Mouse (Mus musculus) MEL (cell line): ENCODE measurements around the gene Katnbl1. TPM values are rescaled to one million over a fixed set of nuclear protein-coding genes. Genes with fewer than 3 reads are reported as not detected.
A peak's percentile ranks its signal among the peaks of the same experiment; 100 is the strongest.
"Not testable (repeated sequence)": the region's sequence is repeated elsewhere in the genome, so short reads cannot be mapped to it uniquely, and the experiment has no call there.

Experiments
- DNase-seq: peaks from one replicate; pipeline ENCODE4 v3.0.0; 2011; ENCODE audit warnings: low read depth, low spot score
- H3K27ac ChIP-seq: 2 replicates; pipeline ENCODE4 v1.5.1; 2012; ENCODE audit warnings: low read depth, mild to moderate bottlenecking, control low read depth, low read length, moderate library complexity; ENCODE audit not compliant: control insufficient read depth
- H3K27me3 ChIP-seq, 2 experiments: fragments of 150-350 bp in 1 of 2; sonication (generic) in 1 of 2; 2 replicates each; pipeline ENCODE4 v1.6.1; 2012; ENCODE audit warnings: low read length in 2 of 2, mild to moderate bottlenecking in 2 of 2, improper control_type of control experiment in 1 of 2, moderate library complexity in 1 of 2; ENCODE audit not compliant: insufficient read depth in 2 of 2, control insufficient read depth in 1 of 2
- H3K36me3 ChIP-seq, 2 experiments: 2 replicates each; pipeline ENCODE4 v1.6.1; 2012 to 2014; ENCODE audit warnings: low read length in 2 of 2, improper control_type of control experiment in 1 of 2, inconsistent platforms in 1 of 2, mild to moderate bottlenecking in 1 of 2; ENCODE audit not compliant: insufficient read depth in 2 of 2, control insufficient read depth in 1 of 2
- H3K4me1 ChIP-seq, 2 experiments: fragments of 150-350 bp in 1 of 2; sonication (generic) in 1 of 2; 2 replicates each; pipeline ENCODE4 v1.6.1; 2012; ENCODE audit warnings: low read length in 2 of 2, improper control_type of control experiment in 1 of 2, mild to moderate bottlenecking in 1 of 2; ENCODE audit not compliant: insufficient read depth in 2 of 2, control insufficient read depth in 1 of 2
- H3K4me3 ChIP-seq, 2 experiments: fragments of 150-350 bp in 1 of 2; sonication (generic) in 1 of 2; 2 replicates each; pipeline ENCODE4 v1.5.1; 2012; ENCODE audit warnings: low read depth in 2 of 2, low read length in 2 of 2, mild to moderate bottlenecking in 2 of 2, moderate library complexity in 2 of 2, control low read depth in 1 of 2, improper control_type of control experiment in 1 of 2; ENCODE audit not compliant: control insufficient read depth in 1 of 2, insufficient read depth in 1 of 2
- H3K79me2 ChIP-seq: 2 replicates; pipeline ENCODE4 v1.6.1; 2012; ENCODE audit warnings: mild to moderate bottlenecking, low read length, moderate library complexity; ENCODE audit not compliant: control insufficient read depth, poor library complexity, insufficient read depth
- H3K9ac ChIP-seq: 2 replicates; pipeline ENCODE4 v1.6.1; 2012; ENCODE audit warnings: low read depth, mild to moderate bottlenecking, control low read depth, low read length, moderate library complexity; ENCODE audit not compliant: control insufficient read depth, poor library complexity, severe bottlenecking
- H3K9me3 ChIP-seq: fragments of 150-350 bp; sonication (generic); replicated peaks from 2 replicates; pipeline ENCODE4 v1.6.1; 2012; ENCODE audit warnings: mild to moderate bottlenecking, low read length, improper control_type of control experiment, moderate library complexity; ENCODE audit not compliant: insufficient read depth
- BHLHE40 ChIP-seq: IDR thresholded peaks from 2 replicates; pipeline ENCODE4 v1.6.1; 2012; ENCODE audit warnings: low read depth, mild to moderate bottlenecking, inconsistent platforms, low read length, improper control_type of control experiment, borderline replicate concordance
- CHD1 ChIP-seq: IDR thresholded peaks from 2 replicates; pipeline ENCODE4 v1.6.1; 2012; ENCODE audit warnings: low read depth, mild to moderate bottlenecking, inconsistent platforms, low read length, improper control_type of control experiment
- CTCF ChIP-seq, 3 experiments: IDR thresholded peaks in 2 of 3; conservative IDR thresholded peaks in 1 of 3; 2 replicates each; pipeline ENCODE4 v1.5.1; 2011 to 2012; ENCODE audit warnings: low read length in 3 of 3, low read depth in 2 of 3, mild to moderate bottlenecking in 2 of 3, improper control_type of control experiment in 1 of 3, inconsistent platforms in 1 of 3, mixed read lengths in 1 of 3, moderate library complexity in 1 of 3; ENCODE audit not compliant: control insufficient read depth in 1 of 3, insufficient read depth in 1 of 3, poor library complexity in 1 of 3, severe bottlenecking in 1 of 3
- E2F4 ChIP-seq: IDR thresholded peaks from 2 replicates; pipeline ENCODE4 v1.6.1; 2011; ENCODE audit warnings: low read depth, low read length, improper control_type of control experiment, borderline replicate concordance
- ELF1 ChIP-seq: IDR thresholded peaks from 2 replicates; pipeline ENCODE4 v1.6.1; 2014; ENCODE audit warnings: low read depth, mild to moderate bottlenecking, inconsistent platforms, low read length, improper control_type of control experiment, moderate library complexity
- EP300 ChIP-seq, 2 experiments: IDR thresholded peaks; 2 replicates each; pipeline ENCODE4 v1.6.1; 2011; ENCODE audit warnings: improper control_type of control experiment in 2 of 2, low read length in 2 of 2, low read depth in 1 of 2, mild to moderate bottlenecking in 1 of 2
- GATA1 ChIP-seq: IDR thresholded peaks from 2 replicates; pipeline ENCODE4 v1.6.1; 2011; ENCODE audit warnings: low read depth, low read length, improper control_type of control experiment
- MAZ ChIP-seq: IDR thresholded peaks from 2 replicates; pipeline ENCODE4 v1.6.1; 2012; ENCODE audit warnings: low read depth, mild to moderate bottlenecking, inconsistent platforms, low read length, improper control_type of control experiment
- MEF2A ChIP-seq: IDR thresholded peaks from 2 replicates; pipeline ENCODE4 v1.6.1; 2014; ENCODE audit warnings: low read depth, mild to moderate bottlenecking, inconsistent platforms, low read length, improper control_type of control experiment; ENCODE audit not compliant: poor library complexity, insufficient replicate concordance, severe bottlenecking; ENCODE audit errors: extremely low read depth
- MXI1 ChIP-seq: IDR thresholded peaks from 2 replicates; pipeline ENCODE4 v1.6.1; 2011; ENCODE audit warnings: mild to moderate bottlenecking, low read depth, low read length, improper control_type of control experiment
- MYB ChIP-seq: IDR thresholded peaks from 2 replicates; pipeline ENCODE4 v1.6.1; 2011; ENCODE audit warnings: mild to moderate bottlenecking, low read depth, low read length, improper control_type of control experiment
- MYC ChIP-seq: IDR thresholded peaks from 2 replicates; pipeline ENCODE4 v1.6.1; 2011; ENCODE audit warnings: low read depth, mild to moderate bottlenecking, low read length, improper control_type of control experiment, moderate library complexity
- NELFE ChIP-seq: IDR thresholded peaks from 2 replicates; pipeline ENCODE4 v1.6.1; 2011; ENCODE audit warnings: low read depth, low read length, improper control_type of control experiment
- NRF1 ChIP-seq: IDR thresholded peaks from 2 replicates; pipeline ENCODE4 v1.6.1; 2014; ENCODE audit warnings: low read depth, mild to moderate bottlenecking, inconsistent platforms, low read length, improper control_type of control experiment, moderate library complexity; ENCODE audit not compliant: poor library complexity, insufficient read depth, severe bottlenecking
- POLR2AphosphoS5 ChIP-seq: IDR thresholded peaks from 2 replicates; pipeline ENCODE4 v1.6.1; 2012; ENCODE audit warnings: low read depth, borderline replicate concordance, mild to moderate bottlenecking, inconsistent platforms, low read length, moderate library complexity, mixed read lengths
- RAD21 ChIP-seq: IDR thresholded peaks from 2 replicates; pipeline ENCODE4 v1.6.1; 2011; ENCODE audit warnings: mild to moderate bottlenecking, low read depth, low read length, improper control_type of control experiment
- RCOR1 ChIP-seq: IDR thresholded peaks from 2 replicates; pipeline ENCODE4 v1.6.1; 2012; ENCODE audit warnings: low read depth, mild to moderate bottlenecking, inconsistent platforms, low read length, improper control_type of control experiment
- TAL1 ChIP-seq: IDR thresholded peaks from 2 replicates; pipeline ENCODE4 v1.6.1; 2012; ENCODE audit warnings: mild to moderate bottlenecking, inconsistent platforms, low read length, moderate library complexity, mixed read lengths
- TCF12 ChIP-seq: IDR thresholded peaks from 2 replicates; pipeline ENCODE4 v1.6.1; 2014; ENCODE audit warnings: low read depth, mild to moderate bottlenecking, inconsistent platforms, low read length, improper control_type of control experiment, moderate library complexity
- USF1 ChIP-seq: IDR thresholded peaks from 2 replicates; pipeline ENCODE4 v1.6.1; 2014; ENCODE audit warnings: low read depth, mild to moderate bottlenecking, inconsistent platforms, low read length, improper control_type of control experiment, moderate library complexity
- ZC3H11A ChIP-seq: IDR thresholded peaks from 2 replicates; pipeline ENCODE4 v1.6.1; 2012; ENCODE audit warnings: low read depth, mild to moderate bottlenecking, inconsistent platforms, low read length, improper control_type of control experiment
- ZKSCAN1 ChIP-seq: IDR thresholded peaks from 2 replicates; pipeline ENCODE4 v1.6.1; 2012; ENCODE audit warnings: low read depth, mild to moderate bottlenecking, inconsistent platforms, low read length, improper control_type of control experiment, moderate library complexity
- polyA plus RNA-seq, 2 experiments: library from polyadenylated mRNA; stranded (reverse) in 1 of 2; unstranded in 1 of 2; fragments of >175 nt in 1 of 2; fragments of >200 nt in 1 of 2; gene quantifications; 2 replicates each; pipeline versions ENCODE4 v1.2.1 to v1.2.4; 2012; ENCODE audit warnings: low replicate concordance in 2 of 2, low read depth in 1 of 2; ENCODE audit not compliant: insufficient read length in 2 of 2, insufficient read depth in 1 of 2, missing spikeins in 1 of 2
- total RNA-seq: library from RNA; depleted of rRNA; stranded (reverse); fragments of 300-350 nt; gene quantifications from 2 replicates; pipeline ENCODE4 v1.2.3, GENCODE M21; 2012

Katnbl1 gene
- total and polyA plus RNA-seq, 3 experiments = 12.6 to 16.6 TPM; not detected in 1

DNA sequence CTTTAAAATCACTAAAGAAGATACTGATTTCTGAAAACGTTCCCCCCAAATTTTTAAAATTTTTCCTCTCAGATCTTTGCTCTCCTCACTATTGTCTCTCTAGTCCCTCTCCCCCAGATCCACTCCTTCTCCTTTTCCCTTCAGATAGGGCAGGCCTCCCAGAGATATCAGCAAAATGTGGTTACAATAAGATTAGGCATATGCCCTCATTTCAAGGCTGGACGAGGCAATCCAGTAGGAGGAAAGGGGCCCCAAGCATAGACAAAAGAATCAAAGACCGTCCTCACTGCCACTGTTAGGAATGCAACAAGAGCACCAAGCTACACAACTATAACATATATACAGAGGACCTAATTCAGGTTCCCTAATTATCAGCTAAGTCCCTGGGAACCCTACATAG is 46.3 kb downstream of the Katnbl1 start:
- Histone ChIP-seq H3K4me1 (peaks cover 13 to 17% of the 10 kb centered on the region in 2 experiments), H3K27ac (no peak overlapping the region), H3K9ac (no peak overlapping the region), H3K4me3 (no peak overlapping the region)
- DNase-seq = peak; percentile 66
- TF ChIP-seq TCF12 (peak; percentile 77; the same call in 1 of the 2 replicates), ZKSCAN1 (no peak), RCOR1 (peak; percentile 90), EP300 (IDR thresholded peaks at IDR 0.05; ENCODE audit: low read depth in 1 of 2, low read length in 2 of 2) (peak; percentile 79 to 80), GATA1 (peak; percentile 87), USF1 (no peak)
- TF ChIP-seq, all 39 proteins: peak for 4
- no peaks in the 10 kb centered on the region for H3K27me3 ChIP-seq
- peaks cover 0 to 19% of the 10 kb centered on the region in 2 experiments; a peak in 2 of 4 replicates for H3K36me3 ChIP-seq
- H3K79me2 ChIP-seq = no peaks in the 10 kb centered on the region
- H3K9me3 ChIP-seq = no peaks in the 10 kb centered on the region

DNA sequence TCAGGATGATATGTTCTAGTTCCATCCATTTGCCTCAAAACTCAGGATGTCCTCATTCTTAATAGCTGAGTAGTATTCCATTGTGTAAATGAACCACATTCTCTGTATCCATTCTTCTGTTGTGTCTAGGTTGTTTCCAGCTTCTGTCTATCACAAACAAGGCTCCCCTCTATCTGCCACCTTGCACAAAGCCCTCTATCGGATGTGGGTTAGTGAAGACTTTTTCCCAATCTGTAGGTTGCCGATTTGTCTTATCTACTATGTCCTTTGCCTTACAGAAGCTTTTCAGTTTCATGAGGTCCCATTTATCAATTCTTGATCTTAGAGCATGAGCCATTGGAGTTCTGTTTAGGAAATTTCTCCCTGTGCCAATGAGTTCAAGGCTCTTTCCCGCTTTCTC is 49.5 kb downstream of the Katnbl1 start:
- peak; percentile 45 for DNase-seq
- TF ChIP-seq EP300 (IDR thresholded peaks at IDR 0.05; ENCODE audit: low read depth in 1 of 2, low read length in 2 of 2) (peak; percentile 45 to 63; a peak in 3 of 4 replicates), TCF12 (peak; percentile 74; the same call in 1 of the 2 replicates), GATA1 (peak; percentile 38; the same call in 1 of the 2 replicates)
- Histone ChIP-seq H3K4me1 (peaks cover 19% of the 10 kb centered on the region in 2 experiments), H3K36me3 (peaks cover 0 to 29% of the 10 kb centered on the region in 2 experiments; a peak in 2 of 4 replicates)
- H3K27me3 ChIP-seq, H3K9ac ChIP-seq, H3K9me3 ChIP-seq, H3K79me2 ChIP-seq, H3K27ac ChIP-seq, H3K4me3 ChIP-seq: not testable (repeated sequence)

DNA sequence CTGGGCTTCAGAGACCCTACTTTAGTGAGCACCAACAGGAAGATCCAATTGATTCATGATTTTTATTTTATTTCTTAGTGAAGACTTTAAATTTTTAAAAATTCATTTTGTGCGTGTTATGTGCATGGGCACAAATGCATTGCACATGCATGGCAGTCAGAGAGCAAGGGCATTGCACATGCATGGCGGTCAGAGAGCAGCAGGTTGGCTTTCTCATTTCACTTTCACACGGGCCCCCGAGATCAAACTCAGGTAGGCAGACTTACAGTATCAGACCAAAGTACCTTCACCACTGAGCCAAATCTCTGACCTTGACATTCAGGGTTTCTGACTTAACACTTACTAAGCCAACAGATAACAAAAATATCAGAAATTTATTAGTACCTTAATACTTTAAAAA is 50.7 kb downstream of the Katnbl1 start:
- TF ChIP-seq E2F4 (no peak), GATA1 (no peak), CHD1 (no peak), ZC3H11A (no peak), MAZ (no peak), MXI1 (no peak), CTCF (IDR thresholded peaks at IDR 0.05 in 2 of 3, conservative IDR thresholded peaks at IDR 0.05 in 1 of 3; ENCODE audit: control insufficient read depth in 1 of 3, insufficient read depth in 1 of 3, low read depth in 2 of 3, low read length in 3 of 3, poor library complexity in 1 of 3, severe bottlenecking in 1 of 3) (no peak), MYC (no peak), ZKSCAN1 (no peak), ELF1 (no peak), MYB (no peak), NRF1 (no peak), BHLHE40 (no peak), RAD21 (no peak), TCF12 (no peak), EP300 (IDR thresholded peaks at IDR 0.05; ENCODE audit: low read depth in 1 of 2, low read length in 2 of 2) (no peak), POLR2AphosphoS5 (no peak), MEF2A (no peak), TAL1 (no peak), NELFE (no peak)
- H3K9ac ChIP-seq = no peak overlapping the region
- no peaks in the 10 kb centered on the region for H3K9me3 ChIP-seq
- peaks cover 26% of the 10 kb centered on the region in 2 experiments for H3K4me1 ChIP-seq
- H3K36me3 ChIP-seq = peaks cover 0 to 39% of the 10 kb centered on the region in 2 experiments; a peak in 2 of 4 replicates
- DNase-seq = no peak
- no peak overlapping the region for H3K27ac ChIP-seq
- no peak overlapping the region for H3K4me3 ChIP-seq
- no peaks in the 10 kb centered on the region for H3K79me2 ChIP-seq
- H3K27me3 ChIP-seq = no peaks in the 10 kb centered on the region
